Mouse (Mus musculus): ENCODE data around the gene Scn9a. TPM values are rescaled to one million over a fixed set of nuclear protein-coding genes. Genes with fewer than 3 reads are reported as not detected.

The Scn9a gene
- polyA plus RNA-seq, 1 experiment from 2014 or later: 2.0 TPM

Other genes with a start within 250 kb of the Scn9a start
- 1.8 and 2.4 TPM in 2 replicates for gene Scn1a, start 194.1 kb downstream of the Scn9a start, polyA plus RNA-seq (2014; fragmentation: Nextera tagmentation; extraction: Ambion mirVana)
- 0.19 and 0.40 TPM in 2 replicates for gene Scn7a, start 150.0 kb upstream of the Scn9a start, polyA plus RNA-seq (2014; fragmentation: Nextera tagmentation; extraction: Ambion mirVana)